Mouse (Mus musculus) CH12.LX (cell line): ENCODE measurements around the gene Pde3a.

ENCODE experiments used
- CHD2 ChIP-seq: IDR thresholded peaks from 2 replicates; pipeline ENCODE4 v1.6.1; 2011; ENCODE audit warnings: low read length, improper control_type of control experiment
- CTCF ChIP-seq, 2 experiments: IDR thresholded peaks in 1 of 2; conservative IDR thresholded peaks in 1 of 2; 2 replicates each; pipeline ENCODE4 v1.5.1; 2011 to 2012; ENCODE audit warnings: low read depth in 2 of 2, low read length in 2 of 2, improper control_type of control experiment in 1 of 2, inconsistent platforms in 1 of 2, mild to moderate bottlenecking in 1 of 2, moderate library complexity in 1 of 2
- TBP ChIP-seq: conservative IDR thresholded peaks from 2 replicates; pipeline ENCODE4 v1.6.1; 2011; ENCODE audit warnings: low read depth, low read length, improper control_type of control experiment
- USF1 ChIP-seq: IDR thresholded peaks from 2 replicates; pipeline ENCODE4 v1.6.1; 2014; ENCODE audit warnings: low read depth, mild to moderate bottlenecking, inconsistent platforms, low read length, improper control_type of control experiment
- ZC3H11A ChIP-seq: IDR thresholded peaks from 2 replicates; pipeline ENCODE4 v1.6.1; 2012; ENCODE audit warnings: low read depth, mild to moderate bottlenecking, inconsistent platforms, low read length, improper control_type of control experiment

GRCm38 (mm10) chr6:141302842-141303241, 53.8 kb downstream of the Pde3a start:
- no peak for TF ChIP-seq CTCF (conservative IDR thresholded peaks at IDR 0.05 in 1 of 2, IDR thresholded peaks at IDR 0.05 in 1 of 2; ENCODE audit: low read depth in 2 of 2, low read length in 2 of 2)
- no peak for TF ChIP-seq ZC3H11A
- no peak for TF ChIP-seq TBP
- TF ChIP-seq CHD2: no peak
- TF ChIP-seq USF1: no peak
